24 mouse cellular contexts compared by ENCODE assay signal in the genomic region with DNA sequence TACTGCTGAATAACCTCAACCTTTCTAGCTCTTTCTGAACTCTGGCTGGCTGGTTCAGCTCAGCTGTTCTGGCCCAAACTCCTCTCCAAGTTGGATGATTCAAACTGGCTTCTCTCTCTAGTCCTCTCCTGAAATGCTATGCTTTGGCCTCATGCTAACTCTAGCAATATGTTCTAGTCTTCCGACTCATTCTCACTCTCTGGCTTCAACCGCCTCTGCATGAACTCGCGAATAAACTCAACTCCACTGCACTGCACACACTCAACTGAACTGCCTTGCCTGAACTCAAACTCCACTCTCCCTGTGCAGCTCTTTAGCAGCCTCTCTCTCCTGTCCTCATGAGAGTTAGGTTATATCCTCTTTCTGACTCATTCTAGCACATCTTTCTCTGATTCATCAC. TPM values are rescaled to one million over a fixed set of nuclear protein-coding genes. Genes with fewer than 3 reads are reported as not detected.
DNase-seq lines count a peak whose midpoint lies in the region.
"Had no signal": no experiment of that assay in that cellular context is flagged by ENCODE, and none has a peak within 500 bp of the region (broad histone marks: within the 10 kb centered on the region; RNA-seq: fewer than 3 reads in every experiment).

No protein-coding gene starts in this region.

- peak overlapping the region; percentile 99 for H3K27ac ChIP-seq in macrophage
- H3K27ac ChIP-seq: embryonic facial prominence, embryonic 10.5 days; embryonic facial prominence, embryonic 12.5 days; forebrain, embryonic 10.5 days; forebrain, embryonic 12.5 days had no signal

- H3K36me3 ChIP-seq in macrophage (ENCODE audit: inconsistent target), result no peaks in the 10 kb centered on the region
- H3K36me3 ChIP-seq: embryonic facial prominence, embryonic 10.5 days; embryonic facial prominence, embryonic 12.5 days; forebrain, embryonic 10.5 days; forebrain, embryonic 12.5 days; G1E had no signal

- no peaks in the 10 kb centered on the region for H3K79me2 ChIP-seq in macrophage (ENCODE audit: inconsistent target)

- no peak overlapping the region for H3K4me3 ChIP-seq in macrophage (ENCODE audit: inconsistent target)
- H3K4me3 ChIP-seq: embryonic facial prominence, embryonic 10.5 days; embryonic facial prominence, embryonic 12.5 days; erythroblast, embryonic 14.5 days; forebrain, embryonic 10.5 days; forebrain, embryonic 12.5 days had no signal

- DNase-seq in right cerebral cortex, adult 18-20 months, result peak; percentile 51
- no peak for DNase-seq in right cerebral cortex, postnatal 25 days
- DNase-seq in NIH3T3 (ENCODE audit: low read depth), result peak; percentile 58
- DNase-seq in brain, adult 2 months (ENCODE audit: low read depth, low spot score), result peak; percentile 50
- no peak for DNase-seq in kidney, adult 8-10 months
- DNase-seq in cerebellum, adult 9-10 months, result no peak
- no peak for DNase-seq in spleen, postnatal 10 days (ENCODE audit: low spot score in 2 of 2)
- DNase-seq: adrenal gland, adult 2 months; adrenal gland, postnatal 10 days; adrenal gland, postnatal 25 days; B cell, adult 2 months; cerebellum, adult 11 months; cerebellum, adult 18-20 months; cerebellum, adult 8-10 months; cerebellum, postnatal 10 days; cerebellum, postnatal 25 days had no signal

- 94% methylated on average over 4 of the region's 4 CpGs for whole genome bisulfite sequencing in macrophage (ENCODE audit: missing documents)

RNA-seq across cellular contexts. Expression of gene Acta1, which starts 7.4 kb away (rescaled TPM):
- under 1 TPM in 2 of 26 experiments, not detected in 24; 0.47 to 0.71 TPM for total RNA-seq in macrophage (2018; cell fraction: chromatin; rRNA removed)
- total RNA-seq in macrophage (2018; cell fraction: cytosol; rRNA removed), result under 1 TPM in 2 of 26 experiments, not detected in 24; 0.05 to 0.13 TPM
- total RNA-seq in macrophage (2018; cell fraction: nucleus; rRNA removed), result not detected
- polyA plus RNA-seq in macrophage (2018), result not detected in 3 replicates
- total RNA-seq: adrenal gland, postnatal 25 days; CH12.LX; G1E had no signal

RNA-seq across cellular contexts. Expression of gene Ccsap, which starts 27.2 kb away (rescaled TPM):
- 10 to 100 TPM in 2 of 26 experiments, 1 to 10 TPM in 22, under 1 TPM in 2; 0.91 to 17.6 (median 4.5) TPM for total RNA-seq in macrophage (2018; cell fraction: chromatin; rRNA removed)
- 1 to 10 TPM in 23 of 26 experiments, under 1 TPM in 3; 0.30 to 4.9 (median 2.5) TPM for total RNA-seq in macrophage (2018; cell fraction: cytosol; rRNA removed)
- 10 to 100 TPM in 3 of 26 experiments, 1 to 10 TPM in 20, under 1 TPM in 3; 0.69 to 16.2 (median 4.4) TPM for total RNA-seq in macrophage (2018; cell fraction: nucleus; rRNA removed)
- 2.6 to 6.1 TPM (median 3.2 TPM) in 3 replicates for polyA plus RNA-seq in macrophage (2018)

Comparison
In these comparisons a context has a peak if more than half of its experiments do, and no peak if none do; other contexts are left out.
1. DNase-seq: peak in right cerebral cortex, adult 18-20 months (single experiment), NIH3T3 (single experiment) and brain, adult 2 months (single experiment); none in right cerebral cortex, postnatal 25 days (single experiment), kidney, adult 8-10 months (0 of 2), cerebellum, adult 9-10 months (single experiment) and spleen, postnatal 10 days (0 of 2).